Mouse (Mus musculus) olfactory bulb, adult 2 months (tissue): ENCODE results near the gene Gm44579. TPM values are rescaled to one million over a fixed set of nuclear protein-coding genes. Genes with fewer than 3 reads are reported as not detected.

Experiments
- H3K27ac ChIP-seq: fragments of 200-500 bp; 2 replicates; pipeline ENCODE4 v1.5.1; 2012; ENCODE audit warnings: low read depth, low read length; ENCODE audit not compliant: insufficient read depth
- H3K4me1 ChIP-seq: fragments of 200-500 bp; 2 replicates; pipeline ENCODE4 v1.6.1; 2012; ENCODE audit warnings: low read length; ENCODE audit not compliant: control insufficient read depth, insufficient read depth
- H3K4me3 ChIP-seq: fragments of 200-500 bp; 2 replicates; pipeline ENCODE4 v1.5.1; 2012; ENCODE audit warnings: mild to moderate bottlenecking, low read depth, low read length, moderate library complexity; ENCODE audit not compliant: insufficient read depth
- CTCF ChIP-seq: fragments of 200-500 bp; IDR thresholded peaks from 2 replicates; pipeline ENCODE4 v1.5.1; 2012; ENCODE audit warnings: low read depth, mild to moderate bottlenecking, low read length, moderate library complexity; ENCODE audit not compliant: insufficient read depth
- POLR2A ChIP-seq: fragments of 200-500 bp; IDR thresholded peaks from 2 replicates; pipeline ENCODE4 v1.6.1; 2012; ENCODE audit warnings: mild to moderate bottlenecking, low read depth, low read length, moderate library complexity; ENCODE audit not compliant: insufficient read depth
- WGBS: fragments of 180-500 bp; shearing (Covaris S2); methylation state at CpG from one replicate; pipeline ENCODE4 v1.1.7; 2018; 5-methylcytosine and 5-hydroxymethylcytosine counted together
- polyA plus RNA-seq: library from polyadenylated mRNA; stranded (reverse); fragments of >200 nt; gene quantifications from 2 replicates; pipeline ENCODE4 v1.2.4, GENCODE M21; 2012; ENCODE audit warnings: low replicate concordance; ENCODE audit not compliant: missing spikeins, insufficient read depth, insufficient read length

The Gm44579 gene
- not detected in 2 replicates for polyA plus RNA-seq

DNA sequence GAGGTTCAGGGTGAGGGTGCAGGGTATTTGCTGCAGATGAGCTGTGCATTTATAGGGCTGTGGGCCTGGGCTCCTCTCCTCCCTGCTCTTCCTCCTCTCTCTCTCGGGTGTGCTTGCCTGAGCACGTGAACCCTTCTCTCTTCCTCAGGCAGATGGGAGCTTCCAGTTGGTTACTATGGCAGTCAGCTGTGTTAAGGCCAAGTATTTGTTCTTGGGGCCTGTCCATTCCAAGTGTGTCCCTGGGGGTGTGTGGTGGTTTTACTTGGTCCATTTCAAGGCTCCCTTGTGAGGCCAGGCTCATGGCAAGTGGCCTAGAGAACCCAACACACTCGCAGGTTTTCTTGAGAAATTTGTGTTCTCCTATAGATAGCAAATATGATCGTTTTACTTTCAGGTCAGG, at the start of gene Gm44579, which contains the start of gene Olfr287:
TSS of gene Gm44579 (minus strand) at position 101 of the 400 bp plus-strand sequence.
TSS of gene Olfr287 (minus strand) at position 180 of the 400 bp plus-strand sequence.
- Histone ChIP-seq H3K4me1 (0 out of 2 replicates have a peak, but pooled peaks cover 2% of the 10 kb centered on the region), H3K4me3 (no peak within 1 kb of the TSS), H3K27ac (no peak within 1 kb of the TSS)
- 66% methylated on average over 4 of the region's 4 CpGs for WGBS
- TF ChIP-seq POLR2A (no peak), CTCF (no peak)

DNA sequence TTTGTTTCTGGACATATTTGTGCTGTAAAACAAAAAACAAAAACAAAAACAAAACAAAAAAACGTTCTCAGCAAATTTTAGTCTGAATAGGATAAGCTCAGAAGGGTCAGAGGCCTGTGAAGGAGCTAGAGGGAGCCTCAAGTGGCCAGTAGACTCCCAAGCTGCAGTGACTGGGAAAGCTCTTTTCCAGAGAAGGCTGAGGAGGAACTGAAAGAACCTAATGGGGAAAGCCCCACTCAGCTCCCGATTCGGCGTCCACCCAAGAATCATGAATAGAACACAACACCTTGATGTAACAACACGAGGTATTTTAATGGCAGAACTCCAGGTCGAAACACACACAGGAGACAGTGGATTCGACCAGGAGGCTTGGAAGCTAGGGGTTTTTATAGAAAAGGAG, 37.0 kb upstream of the Gm44579 start:
- WGBS = 85% methylated on average over 7 of the region's 7 CpGs
- Histone ChIP-seq H3K4me3 (no peak overlapping the region), H3K4me1 (no peaks in the 10 kb centered on the region), H3K27ac (no peak overlapping the region)
- no peak for TF ChIP-seq CTCF
- no peak for TF ChIP-seq POLR2A

- Histone ChIP-seq H3K4me1 (no peaks in the 10 kb centered on the region), H3K27ac (no peak within 1 kb of the TSS), H3K4me3 (no peak within 1 kb of the TSS)
- 89% methylated on average over 8 of the region's 8 CpGs for WGBS
- no peak for TF ChIP-seq POLR2A
- TF ChIP-seq CTCF = no peak
Measured at GRCm38 (mm10) chr15:98257193-98257592, 36.4 kb upstream of the Gm44579 start, which contains the start of gene H1fnt. Gene H1fnt, minus strand, starts transcription at chr15:98257293.

GRCm38 (mm10) chr15:98256271-98256670, 35.5 kb upstream of the Gm44579 start:
- WGBS = 87% methylated on average over 13 of the region's 13 CpGs
- TF ChIP-seq CTCF (no peak), POLR2A (no peak)
- Histone ChIP-seq H3K4me3 (no peak overlapping the region), H3K4me1 (no peaks in the 10 kb centered on the region), H3K27ac (no peak overlapping the region)

DNA sequence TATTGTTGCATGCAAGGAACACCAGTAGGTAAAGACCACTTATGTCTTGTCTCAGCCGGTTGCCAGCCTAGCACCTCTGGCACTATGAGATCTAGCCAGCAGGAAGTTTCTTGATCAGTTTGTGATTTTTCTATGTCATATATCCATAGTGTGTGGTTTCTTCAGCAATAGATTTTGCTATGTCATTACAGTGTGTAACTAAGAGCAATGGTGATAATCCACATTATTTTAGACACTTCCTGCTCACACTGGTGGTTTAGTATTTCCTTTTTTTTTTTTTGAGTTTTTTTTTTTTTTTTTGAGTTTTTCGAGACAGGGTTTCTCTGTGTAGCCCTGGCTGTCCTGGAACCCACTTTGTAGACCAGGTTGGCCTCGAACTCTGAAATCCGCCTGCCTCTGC, 14.7 kb upstream of the Gm44579 start:
- H3K27ac ChIP-seq = no peak overlapping the region
- TF ChIP-seq CTCF (no peak), POLR2A (no peak)
- 89% methylated on average over 4 of the region's 4 CpGs for WGBS
- no peaks in the 10 kb centered on the region for H3K4me1 ChIP-seq
- H3K4me3 ChIP-seq = no peak overlapping the region

DNA sequence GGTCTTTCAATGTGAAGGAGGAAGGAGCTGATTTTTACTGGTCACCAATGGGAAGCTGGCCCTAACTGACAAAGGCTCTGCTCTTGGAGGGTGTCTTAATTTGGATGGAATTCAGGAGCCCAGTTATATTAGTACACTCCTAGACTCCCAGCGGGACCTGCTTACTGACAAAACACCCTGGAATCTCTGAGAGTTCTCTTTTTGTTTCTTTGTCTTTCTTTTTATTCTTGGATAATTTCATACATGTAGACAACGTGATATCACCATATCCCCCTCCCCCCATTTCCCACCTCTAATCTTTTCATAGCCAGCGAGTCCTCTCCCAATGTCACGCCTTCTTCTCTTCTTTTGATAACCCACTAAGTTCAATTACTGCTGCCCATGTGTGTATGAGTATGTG, 13.6 kb upstream of the Gm44579 start, which contains the start of gene Olfr286:
TSS of gene Olfr286 (minus strand) at position 101 of the 400 bp plus-strand sequence.
- no peaks in the 10 kb centered on the region for H3K4me1 ChIP-seq
- H3K4me3 ChIP-seq = no peak within 1 kb of the TSS
- no peak for TF ChIP-seq CTCF
- WGBS = 84% methylated on average over 4 of the region's 4 CpGs
- no peak within 1 kb of the TSS for H3K27ac ChIP-seq

DNA sequence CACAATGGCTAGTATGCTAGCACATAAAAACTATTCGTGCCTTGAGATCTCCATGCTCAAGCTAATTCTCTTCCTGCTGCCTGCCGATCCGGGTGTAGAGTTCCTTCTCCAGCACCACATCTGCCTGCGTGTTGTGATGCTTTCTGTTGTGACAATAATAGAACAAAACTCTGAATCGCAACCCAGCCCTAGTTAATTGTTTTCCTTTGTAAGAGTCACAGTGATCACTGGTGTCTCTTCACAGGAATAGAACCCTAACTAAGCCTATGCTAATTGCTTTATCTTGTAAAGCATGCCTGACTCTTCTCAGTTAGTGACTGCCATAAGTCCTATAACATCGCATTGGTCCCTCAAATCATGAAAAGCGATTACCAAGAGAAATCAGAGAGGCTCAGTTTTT, 5.3 kb upstream of the Gm44579 start:
- H3K4me1 ChIP-seq = peaks cover 6% of the 10 kb centered on the region; the same call in 1 of the 2 replicates
- H3K4me3 ChIP-seq = no peak overlapping the region
- H3K27ac ChIP-seq = no peak overlapping the region
- WGBS = 39% methylated on average over 7 of the region's 7 CpGs
- TF ChIP-seq CTCF = no peak
- TF ChIP-seq POLR2A = no peak

DNA sequence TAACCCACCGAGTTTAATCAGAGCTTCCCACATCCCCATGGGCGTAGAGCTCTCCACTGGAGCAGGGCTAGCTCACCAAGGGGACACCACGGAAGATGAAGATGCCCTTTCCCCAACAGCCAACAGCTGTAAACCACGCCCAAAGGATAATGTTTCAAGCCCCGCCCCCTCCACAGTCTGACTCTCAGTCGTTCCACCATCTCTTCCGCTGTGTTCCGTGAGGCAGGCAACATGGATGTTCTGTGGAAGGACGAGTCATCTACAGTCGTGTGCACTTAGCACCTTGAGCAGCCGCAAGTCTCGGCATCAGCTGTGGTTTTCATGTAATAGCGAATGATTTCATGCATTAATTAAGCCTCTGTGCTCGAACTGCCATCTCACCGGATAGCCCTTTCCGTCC, 4.8 kb upstream of the Gm44579 start:
- TF ChIP-seq POLR2A (no peak), CTCF (no peak)
- Histone ChIP-seq H3K4me1 (peaks cover 6% of the 10 kb centered on the region; the same call in 1 of the 2 replicates), H3K4me3 (no peak overlapping the region), H3K27ac (no peak overlapping the region)
- WGBS = 30% methylated on average over 16 of the region's 16 CpGs

- Histone ChIP-seq H3K4me1 (peaks cover 6% of the 10 kb centered on the region; the same call in 1 of the 2 replicates), H3K4me3 (no peak overlapping the region), H3K27ac (no peak overlapping the region)
- no peak for TF ChIP-seq POLR2A
- TF ChIP-seq CTCF = no peak
Measured at GRCm38 (mm10) chr15:98222377-98222776, 1.6 kb upstream of the Gm44579 start.

DNA sequence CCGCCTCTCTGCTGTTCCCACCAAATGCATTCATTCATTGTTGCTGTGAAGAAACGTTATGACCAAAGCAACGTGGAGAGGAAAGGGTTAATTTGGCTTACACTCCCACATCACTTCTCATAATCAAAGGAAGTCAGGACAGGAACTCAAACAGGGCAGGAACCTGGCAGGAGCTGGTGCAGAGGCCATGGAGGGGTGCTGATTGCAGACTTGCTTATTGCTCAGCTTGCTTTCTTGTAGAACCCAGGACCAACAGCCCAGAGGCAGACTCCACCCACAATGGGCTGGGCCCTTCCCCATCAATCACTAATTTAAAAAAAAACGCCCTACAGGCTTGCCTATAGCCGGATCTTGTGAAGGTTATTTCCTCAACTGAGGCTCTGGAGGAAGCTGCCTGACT, 6.6 kb downstream of the Gm44579 start:
- Histone ChIP-seq H3K4me3 (no peak overlapping the region), H3K27ac (no peak overlapping the region), H3K4me1 (no peaks in the 10 kb centered on the region)
- no peak for TF ChIP-seq POLR2A
- TF ChIP-seq CTCF = no peak
- 70% methylated on average over 5 of the region's 5 CpGs for whole genome bisulfite sequencing
